Mouse (Mus musculus) cerebellum, adult 2 months (tissue): ENCODE data around the gene Pld6.
A peak's percentile ranks its signal among the peaks of the same experiment; 100 is the strongest.

Experiments used
- CTCF ChIP-seq: fragments of 200-500 bp; IDR thresholded peaks from 2 replicates; pipeline ENCODE4 v1.5.1; 2011; ENCODE audit warnings: low read depth, mild to moderate bottlenecking, control low read depth, low read length, moderate library complexity, borderline replicate concordance; ENCODE audit not compliant: insufficient read depth
- POLR2A ChIP-seq: fragments of 200-500 bp; IDR thresholded peaks from 2 replicates; pipeline ENCODE4 v1.6.1; 2011; ENCODE audit warnings: low read length, control low read depth, borderline replicate concordance; ENCODE audit not compliant: insufficient read depth

DNA sequence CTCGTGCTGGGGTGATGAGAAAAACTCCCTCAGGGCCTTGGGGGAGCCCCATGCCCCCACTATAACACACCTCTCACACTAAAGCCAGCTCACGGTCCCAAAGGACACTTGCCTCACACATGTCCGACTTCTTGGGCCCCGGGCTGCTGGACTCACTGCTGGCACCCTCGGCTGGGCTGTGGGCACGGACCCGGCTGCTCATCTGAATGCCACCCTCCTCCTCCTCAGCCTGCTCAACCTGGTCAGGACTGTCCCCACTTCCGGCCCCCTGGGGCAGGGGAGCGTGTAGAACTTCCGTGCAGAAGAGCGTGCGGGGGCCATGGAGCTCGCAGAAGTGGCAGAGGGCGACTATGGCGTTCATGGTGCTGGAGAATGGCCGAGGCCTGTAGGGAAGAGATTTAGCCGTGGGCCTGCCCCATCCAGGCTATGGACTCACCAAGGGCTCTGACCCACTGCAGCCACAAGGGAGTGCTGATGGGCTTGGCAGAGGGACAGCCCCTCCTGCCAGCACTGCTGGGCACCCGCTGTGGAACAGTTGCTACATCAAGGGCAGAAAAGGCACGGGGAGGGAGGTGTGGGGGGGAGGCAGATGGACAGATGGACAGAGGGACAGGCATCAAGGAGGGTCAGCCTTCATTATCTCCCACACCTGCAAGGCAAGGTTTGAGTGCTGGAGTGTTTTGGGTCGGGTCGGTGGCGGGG is 17.1 kb upstream of the Pld6 start:
- TF ChIP-seq POLR2A (no peak), CTCF (peak; percentile 43; the same call in 1 of the 2 replicates)
